Mouse (Mus musculus): Measurements from ENCODE around the gene Luzp1.
A peak's percentile ranks its signal among the peaks of the same experiment; 100 is the strongest.

Luzp1 gene

DNA sequence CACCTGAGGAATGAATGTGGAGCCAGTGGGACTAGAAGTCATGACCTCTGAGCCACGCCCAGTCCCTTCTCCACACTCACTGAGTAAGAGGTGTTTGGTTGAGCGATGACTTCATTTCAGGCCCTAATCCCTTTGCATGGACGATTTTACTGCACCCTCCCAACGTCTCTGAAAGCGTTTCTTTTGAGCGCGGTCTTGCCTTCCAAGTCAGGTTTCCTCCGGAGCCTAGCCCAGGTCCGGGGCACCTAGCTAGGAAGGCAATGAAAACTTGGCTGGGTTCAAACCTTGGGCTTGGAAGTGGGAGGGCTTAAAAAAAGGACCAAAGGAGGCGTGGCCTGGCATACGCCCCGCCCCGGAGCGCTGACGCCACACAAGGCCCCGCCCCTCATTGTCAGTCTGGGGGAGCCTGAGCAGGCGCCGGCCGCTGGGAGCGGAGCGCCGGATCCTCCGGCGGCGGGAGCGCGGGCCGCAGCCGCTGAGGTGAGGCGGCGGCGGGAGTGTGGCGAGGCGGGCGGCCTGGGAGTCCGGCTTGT is at the start of gene Luzp1:
TSS of gene Luzp1 (plus strand) at position 391 of the 533 bp plus-strand sequence.
- DNase-seq, result peak; percentile 75 to 78

DNA sequence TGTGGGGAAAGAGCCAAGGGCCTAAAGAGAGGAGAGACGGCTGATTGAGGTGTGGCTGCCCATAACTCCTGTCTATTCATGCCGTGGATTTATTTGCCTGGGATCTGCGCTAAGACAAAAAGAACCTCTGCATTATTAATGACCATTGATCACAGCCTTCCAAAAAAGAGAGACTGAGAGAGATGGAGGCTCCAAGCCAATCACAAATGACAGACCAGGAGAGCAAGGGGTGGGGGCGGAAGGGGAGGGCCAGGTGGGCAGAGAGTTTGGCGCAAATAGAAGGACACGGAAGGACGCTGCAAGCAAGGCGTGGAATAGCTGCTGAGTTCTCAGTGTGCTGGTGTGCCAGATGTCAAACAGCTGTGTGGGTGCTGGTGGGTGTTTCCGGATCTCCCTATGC is 46.3 kb upstream of the Luzp1 start, which contains the start of gene Htr1d:
TSS of gene Htr1d (plus strand) at position 301 of the 400 bp plus-strand sequence.
- DNase-seq, result no peak

DNA sequence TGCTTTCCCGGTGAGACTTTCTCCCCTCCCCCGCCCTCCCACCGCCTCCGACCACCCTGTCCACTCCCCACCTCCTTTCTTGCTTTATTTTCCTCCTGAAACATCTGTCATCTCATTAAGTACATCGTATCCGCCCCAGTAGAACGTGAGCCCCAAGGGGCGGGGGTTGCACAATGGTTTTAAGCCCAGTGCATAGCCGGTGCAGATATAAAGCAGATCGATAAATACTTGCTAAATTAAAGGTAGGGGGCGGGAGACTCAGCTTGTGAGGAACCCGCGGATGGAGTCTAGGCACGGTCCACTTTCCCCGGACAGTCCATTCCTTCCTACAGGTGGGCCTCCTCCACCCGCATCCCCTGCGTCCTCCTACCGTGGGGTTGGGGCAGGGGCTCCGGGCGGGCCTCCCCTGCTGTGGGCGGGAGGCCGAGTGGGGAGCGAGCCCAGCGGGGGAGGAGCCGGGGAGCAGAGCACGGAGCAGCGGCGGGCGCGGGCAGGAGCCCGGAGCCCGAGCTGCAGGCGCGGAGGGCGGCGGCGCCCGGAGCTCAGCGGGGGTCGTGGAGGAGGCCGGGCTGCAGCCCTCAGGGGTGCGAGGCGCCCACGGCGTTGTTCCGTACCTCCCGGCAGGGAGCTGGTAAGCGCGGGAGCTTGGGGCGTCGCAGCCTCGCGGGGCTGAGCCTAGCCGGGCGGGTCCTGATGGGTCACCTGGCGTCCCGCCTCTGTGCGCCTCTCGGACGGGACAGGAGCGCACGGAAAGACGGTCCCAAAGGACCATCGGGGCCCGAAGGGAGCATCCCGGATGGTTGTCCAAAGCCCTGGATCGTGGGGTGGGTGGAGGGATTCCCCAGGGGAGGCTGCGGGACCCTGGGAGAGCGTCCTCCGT is 45.2 kb upstream of the Luzp1 start:
- DNase-seq, result no peak

DNA sequence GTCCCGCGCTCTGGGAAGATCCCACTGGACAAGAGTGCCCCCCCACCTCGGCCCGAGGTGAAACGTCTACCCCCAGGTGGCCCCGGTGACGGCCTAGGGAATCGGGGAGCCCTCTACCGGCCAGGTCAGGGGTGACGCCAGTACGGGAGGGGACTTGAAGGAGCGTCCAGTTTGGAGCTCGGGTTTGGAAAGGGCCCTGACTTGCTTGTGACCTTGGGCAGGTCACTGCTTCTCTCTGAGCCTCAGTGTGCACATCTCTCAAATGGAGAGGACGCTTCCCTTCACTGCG is 44.6 kb upstream of the Luzp1 start:
- DNase-seq, result no peak

DNA sequence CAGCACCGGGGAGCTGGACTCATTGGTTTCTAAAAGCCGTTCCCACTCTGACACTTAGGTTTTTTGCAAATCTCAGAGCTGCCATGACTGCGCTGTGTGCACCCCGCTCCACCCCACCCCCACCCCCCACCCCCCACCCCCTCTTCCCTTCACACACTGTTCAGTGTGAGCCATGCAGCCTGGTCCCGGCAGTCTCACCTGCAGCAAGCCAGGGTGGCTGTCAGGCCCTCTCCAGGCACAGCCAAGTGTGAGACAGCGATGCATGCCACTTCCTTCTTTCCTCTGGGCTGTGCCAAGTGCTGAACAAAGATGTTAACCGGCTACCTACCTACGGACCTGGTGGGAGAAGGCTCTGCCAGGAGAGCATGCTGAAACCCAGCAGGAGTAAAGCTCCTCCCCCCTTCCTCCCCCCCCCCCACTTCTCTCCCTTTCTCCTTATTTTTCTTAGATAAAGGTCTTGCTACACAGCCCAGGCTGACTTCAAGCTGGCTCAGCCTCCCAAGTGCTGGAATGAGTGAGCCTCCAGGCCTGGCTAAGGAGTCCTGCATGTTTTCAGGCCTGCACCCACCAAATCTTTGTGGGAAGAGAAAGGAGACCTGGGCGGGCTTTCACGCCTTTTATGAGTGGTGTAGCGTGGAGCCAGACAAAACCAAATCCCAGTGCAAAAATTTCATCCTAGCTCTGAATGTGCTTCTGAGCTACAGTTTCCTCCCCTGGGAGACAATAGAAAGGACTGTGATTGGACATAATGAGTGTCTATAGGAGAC is 38.8 kb upstream of the Luzp1 start:
- DNase-seq, result no peak

DNA sequence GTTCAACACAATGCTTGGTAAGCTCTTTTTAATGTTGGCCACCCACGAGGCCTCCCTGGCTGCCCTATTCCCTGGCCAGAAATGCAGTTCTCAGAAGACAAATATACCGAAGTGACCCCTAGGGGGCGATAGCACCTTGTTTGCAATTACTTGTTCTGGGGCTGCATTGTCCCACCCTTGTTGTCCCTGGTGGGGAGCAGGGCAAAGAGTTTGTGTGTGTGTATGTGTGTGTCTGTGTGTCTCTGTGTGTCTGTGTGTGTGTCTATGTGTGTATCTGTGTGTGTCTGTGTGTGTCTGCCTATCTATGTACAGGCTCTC is 38.2 kb upstream of the Luzp1 start:
- peak in 1 of 2 experiments; percentile 12 for DNase-seq

DNA sequence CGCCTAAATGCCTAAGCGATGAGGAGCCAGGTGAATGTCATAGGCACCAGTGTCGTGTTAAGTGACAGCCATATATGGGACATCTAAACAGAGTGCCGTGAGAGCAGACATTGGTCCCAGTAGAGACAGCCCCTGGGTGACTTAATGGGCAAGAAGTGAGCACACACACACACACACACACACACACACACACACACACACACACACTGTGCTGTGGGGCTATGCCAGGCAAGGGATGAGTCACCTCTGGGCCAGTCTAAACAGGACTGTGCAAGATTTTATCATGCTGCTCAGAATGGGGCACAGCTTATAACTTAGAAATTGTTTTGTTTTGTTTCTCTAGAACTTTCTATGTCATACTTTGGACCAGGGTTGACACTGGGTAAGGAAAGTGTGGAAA is 35.5 kb upstream of the Luzp1 start:
- DNase-seq, result no peak

DNA sequence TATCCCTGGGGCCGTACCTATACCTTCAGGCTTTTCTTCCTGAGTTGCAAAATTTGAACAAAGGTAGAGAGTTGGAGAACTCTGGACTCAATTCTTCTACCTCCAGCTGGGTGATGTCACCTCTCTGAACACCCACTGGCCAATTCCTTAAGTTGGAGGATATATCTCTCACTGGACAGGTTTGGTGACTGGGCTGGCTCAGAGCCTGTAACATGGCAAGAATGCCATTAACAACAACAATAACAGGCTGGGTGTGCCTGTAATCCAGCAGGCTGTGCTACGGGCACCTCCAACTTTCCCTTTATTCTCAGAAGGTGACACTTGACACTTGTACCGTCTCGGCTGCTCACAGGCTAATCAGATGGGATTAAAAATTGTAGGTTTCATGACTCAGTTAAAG is 30.5 kb upstream of the Luzp1 start:
- DNase-seq, result no peak

DNA sequence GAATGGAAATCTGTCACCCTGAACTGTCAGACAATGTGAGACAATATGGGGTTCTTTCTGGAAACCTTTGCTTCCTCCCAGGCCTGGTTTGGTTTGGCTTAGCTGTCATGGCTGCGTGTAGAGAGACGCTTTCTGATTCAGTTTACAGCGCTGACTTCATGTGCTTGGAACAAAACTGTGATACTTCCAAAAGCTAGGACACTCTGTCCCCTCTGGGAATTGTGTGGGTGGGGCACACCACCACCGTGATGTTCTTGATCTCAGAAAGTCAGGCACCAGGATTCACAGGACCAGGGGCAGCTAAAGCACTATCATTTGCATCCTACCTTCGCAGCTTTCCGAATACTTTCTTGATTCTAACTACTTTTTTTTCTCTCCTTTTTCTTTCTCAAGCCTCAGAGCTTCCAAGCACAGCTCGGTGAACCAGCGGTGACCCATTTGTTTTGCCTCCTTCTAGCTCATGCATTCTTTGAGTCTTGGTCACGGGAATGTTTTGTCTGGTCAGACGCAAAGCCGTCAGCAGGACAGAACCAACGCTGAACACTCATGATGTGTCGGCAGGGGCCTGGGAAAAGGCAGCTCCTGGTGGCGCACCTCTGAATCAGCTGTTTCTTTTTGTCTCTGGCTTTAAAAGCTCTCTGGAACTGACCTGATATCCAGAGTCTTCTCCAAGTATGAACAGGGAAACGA is 28.1 kb upstream of the Luzp1 start:
- DNase-seq, result no peak

DNA sequence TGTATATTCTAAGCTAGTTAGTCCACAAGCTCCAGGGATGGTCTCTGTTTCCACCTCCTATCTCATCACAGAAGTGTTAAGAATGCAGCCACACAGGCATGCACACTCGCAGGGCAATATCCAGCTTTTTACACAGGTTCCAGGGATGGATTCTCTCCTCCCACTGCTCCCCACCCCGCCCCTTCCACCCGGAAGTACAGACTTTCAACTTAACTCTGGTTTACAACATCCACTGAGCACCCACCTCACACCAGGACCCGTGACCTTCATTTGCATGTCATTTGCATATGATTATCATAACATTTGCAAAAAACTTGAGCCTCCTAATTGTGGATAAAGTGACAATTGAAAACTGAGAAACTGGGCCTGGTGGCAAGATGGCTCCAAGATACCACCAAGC is 25.0 kb upstream of the Luzp1 start:
- no peak for DNase-seq

DNA sequence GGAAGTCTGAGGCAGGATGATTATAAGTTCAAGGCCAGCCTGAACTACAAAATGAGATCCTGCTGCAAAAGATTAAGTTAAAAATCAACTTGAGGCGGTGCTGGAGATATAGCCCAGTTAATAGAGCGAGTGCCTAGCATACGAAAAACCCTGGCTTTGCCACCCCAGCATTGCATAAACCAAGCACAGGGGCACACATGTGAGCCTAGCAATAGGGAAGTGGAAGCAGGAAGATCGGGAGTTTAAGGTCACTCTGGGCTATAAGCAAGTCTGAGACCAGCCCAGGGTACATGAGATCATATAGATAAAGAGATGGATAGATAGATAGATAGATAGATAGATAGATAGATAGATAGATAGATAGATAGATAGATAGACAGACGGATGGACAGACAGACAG is 19.8 kb upstream of the Luzp1 start:
- DNase-seq, result no peak

DNA sequence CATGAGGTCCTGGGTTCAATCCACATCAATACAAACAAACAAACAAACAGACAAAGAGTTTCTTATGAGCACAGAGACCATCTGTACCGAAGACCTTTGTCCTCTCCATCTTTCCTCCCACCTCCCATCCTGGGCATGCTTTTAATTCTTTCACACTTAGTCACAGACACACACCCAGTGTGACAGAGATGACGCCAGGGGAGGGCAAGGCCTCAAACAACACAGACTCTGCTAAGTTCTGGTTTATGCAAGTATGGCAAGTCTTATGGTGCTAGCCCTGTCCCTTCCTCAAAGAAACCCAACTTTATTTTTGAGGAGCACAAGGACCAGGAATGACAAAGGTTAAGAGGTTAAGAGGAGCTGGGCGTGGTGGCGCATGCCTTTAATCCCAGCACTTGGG is 19.3 kb upstream of the Luzp1 start:
- DNase-seq, result no peak

DNA sequence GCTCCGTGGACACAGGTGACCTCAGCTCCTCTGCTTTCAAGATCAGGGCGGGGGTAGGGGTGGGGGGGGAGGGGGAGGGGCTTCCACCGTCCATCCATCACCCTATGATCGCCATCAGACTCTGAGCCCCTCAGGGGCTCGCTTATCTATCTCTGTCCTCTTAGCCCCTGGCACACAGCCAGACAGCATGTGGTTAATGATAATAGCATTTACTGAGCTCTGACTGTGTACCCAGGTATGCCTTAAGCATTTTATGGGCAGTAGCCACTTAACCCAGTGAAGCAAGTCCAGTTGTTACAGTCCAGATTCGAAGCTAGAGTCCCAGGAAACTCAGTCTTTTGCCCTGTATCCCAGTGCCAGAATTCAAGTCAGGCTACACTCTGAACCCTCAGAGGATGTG is 18.0 kb upstream of the Luzp1 start:
- DNase-seq, result no peak

DNA sequence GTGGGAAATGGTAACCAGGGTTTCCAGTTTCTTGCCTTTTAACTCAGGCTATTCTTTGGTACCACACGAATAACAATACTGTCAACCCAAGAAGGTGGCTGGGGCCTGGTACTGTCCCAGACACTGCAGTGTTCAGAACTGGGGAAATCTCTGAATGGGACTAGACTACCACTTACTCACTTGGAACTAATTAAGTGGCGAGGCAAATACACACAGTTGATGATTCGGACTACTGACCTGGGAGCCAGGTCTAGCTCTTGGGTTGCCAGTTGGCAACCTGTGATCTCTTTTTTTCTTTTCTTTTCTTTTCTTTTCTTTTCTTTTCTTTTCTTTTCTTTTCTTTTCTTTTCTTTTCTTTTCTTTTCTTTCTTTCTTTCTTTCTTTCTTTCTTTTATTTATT is 17.3 kb upstream of the Luzp1 start:
- DNase-seq, result no peak

DNA sequence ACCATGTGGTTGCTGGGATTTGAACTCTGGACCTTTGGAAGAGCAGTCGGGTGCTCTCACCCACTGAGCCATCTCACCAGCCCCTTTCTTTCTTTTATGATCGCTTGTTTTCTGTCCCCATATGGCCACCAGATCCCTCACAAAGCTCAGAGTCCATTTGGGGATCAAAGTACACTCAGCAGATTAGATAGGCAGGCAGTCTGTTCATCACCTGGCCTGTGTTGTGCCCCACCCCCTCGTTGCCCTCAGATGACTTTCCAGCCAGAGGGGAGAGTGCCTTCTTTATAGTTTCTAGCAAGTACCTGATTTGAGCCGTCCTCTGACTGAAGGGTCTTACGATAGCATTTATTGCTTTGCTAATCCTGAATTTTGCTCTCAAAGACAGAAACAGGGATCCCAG is 16.8 kb upstream of the Luzp1 start:
- DNase-seq, result no peak

DNA sequence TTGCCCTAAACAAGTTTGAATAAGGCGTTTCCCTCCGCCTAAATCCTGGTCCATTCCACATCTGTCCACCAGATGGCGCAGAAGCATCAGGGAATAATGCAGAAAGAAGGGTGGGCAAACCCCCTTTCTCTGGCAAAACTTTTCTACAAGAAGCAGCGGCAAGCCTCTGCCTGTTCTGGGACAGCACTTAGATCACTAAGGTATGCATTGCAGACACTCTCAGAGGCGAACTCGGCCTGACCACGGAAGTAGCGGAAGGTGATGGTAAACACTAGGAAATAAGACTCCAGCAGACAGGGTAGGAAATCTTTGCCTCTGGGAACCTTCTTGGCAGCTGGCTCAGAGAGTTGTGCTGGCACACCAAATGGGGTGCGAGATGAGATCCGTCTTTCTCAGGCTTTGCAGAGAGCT is 14.7 kb upstream of the Luzp1 start:
- peak in 1 of 2 experiments; percentile 35 for DNase-seq

DNA sequence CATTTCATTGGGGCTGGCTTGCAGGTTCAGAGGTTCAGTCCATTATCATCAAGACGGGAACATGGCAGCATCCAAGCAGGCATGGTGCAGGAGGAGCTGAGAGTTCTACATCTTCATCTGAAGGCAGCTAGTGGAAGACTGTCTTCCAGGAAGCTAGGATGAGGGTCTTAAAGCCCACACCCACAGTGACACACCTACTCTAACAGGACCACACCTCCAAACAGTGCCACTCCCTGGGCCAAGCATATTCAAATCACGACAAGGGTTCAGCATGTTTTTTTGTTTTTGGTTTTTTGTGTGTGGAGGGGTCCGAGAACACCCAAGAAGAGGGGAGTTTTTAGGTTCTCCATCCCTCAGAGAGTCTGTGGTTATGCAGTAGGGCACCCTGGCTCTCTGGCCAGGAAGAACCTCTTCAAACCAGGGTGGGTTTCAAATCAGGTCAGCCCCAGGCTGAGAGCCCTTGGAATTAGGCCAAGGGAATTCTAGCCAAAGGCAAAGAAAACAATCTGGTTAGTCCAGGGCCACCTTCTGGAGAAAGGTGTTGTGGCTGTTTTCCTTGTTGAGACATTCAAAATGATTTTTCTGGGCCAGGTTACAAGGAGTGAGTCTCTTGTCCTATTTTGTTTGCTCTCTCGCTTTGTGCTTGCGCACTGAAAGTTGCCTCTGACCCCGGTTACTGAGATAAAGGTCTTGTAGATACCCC is 12.9 kb upstream of the Luzp1 start:
- no peak for DNase-seq

DNA sequence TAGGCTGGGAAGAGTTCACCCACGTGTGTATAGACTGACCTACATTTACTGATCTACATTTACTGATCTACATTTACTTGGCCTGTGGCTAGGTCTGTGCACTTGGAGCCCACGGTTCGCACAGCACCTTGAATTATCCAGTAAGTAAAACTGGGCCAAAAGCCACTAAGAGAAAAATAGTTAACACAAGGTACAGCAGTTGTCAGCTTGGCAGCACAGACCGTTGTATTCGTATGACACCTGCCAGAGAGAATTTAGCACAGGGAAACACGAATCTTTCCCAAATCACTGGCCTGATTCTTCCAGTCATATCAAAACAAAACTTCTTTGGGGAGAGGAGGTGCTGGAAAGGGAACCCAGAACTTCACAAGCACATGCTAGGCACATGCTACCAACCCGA is 11.3 kb upstream of the Luzp1 start:
- DNase-seq, result no peak

DNA sequence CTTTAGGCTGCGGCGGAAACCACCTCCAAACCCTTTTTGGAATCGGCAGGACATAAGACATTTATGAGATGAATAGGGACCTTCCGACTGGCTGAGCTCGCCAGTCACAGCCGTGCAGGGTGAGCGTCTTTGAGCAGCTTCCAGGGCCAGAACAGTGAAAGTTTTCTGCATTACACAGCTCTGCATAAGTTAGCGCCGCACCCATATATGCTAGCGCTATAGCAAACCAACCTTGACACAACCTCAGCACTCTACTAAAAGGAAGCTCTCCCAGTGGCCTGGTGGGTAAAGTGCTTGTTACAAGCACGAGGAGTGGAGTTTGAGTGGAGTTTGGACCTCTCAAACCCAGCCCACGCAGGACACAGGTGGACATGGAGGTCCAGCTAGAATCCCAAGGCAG is 10.4 kb upstream of the Luzp1 start:
- no peak for DNase-seq

DNA sequence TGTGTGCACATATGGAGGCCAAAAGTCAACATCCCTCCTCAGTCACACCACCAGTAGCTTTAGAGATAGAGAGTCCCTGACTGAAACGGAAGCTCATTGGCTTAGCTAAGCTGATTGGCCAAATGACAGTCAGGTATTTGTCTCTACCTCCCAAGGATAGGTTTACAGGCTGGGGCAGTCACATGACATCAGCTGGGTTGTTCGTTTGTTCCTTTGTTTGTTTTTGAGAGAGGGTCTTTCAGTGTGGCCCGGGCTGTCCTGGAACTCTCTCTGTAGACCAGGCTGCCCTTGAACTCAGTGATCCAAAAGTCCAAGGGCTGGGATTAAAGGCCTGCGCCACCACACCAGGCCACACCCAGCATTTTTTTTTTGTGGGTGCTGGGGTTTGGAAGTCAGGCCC is 8.4 kb upstream of the Luzp1 start:
- no peak for DNase-seq

DNA sequence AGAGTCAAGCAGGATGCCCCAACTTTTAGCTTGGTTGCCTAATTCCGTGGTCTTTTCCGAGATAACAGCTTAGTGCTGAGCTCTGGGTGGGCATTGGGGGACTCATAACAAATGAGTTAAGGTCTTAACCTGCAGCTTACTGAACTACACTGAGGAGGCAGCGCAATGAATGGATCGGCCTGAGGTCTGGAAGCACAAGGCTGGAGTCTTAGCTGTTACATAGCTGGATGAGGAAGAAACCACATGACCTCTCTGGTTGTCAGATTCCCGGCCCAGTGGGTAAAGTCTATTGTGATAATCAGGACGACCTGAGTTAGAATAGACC is 7.8 kb upstream of the Luzp1 start:
- no peak for DNase-seq

DNA sequence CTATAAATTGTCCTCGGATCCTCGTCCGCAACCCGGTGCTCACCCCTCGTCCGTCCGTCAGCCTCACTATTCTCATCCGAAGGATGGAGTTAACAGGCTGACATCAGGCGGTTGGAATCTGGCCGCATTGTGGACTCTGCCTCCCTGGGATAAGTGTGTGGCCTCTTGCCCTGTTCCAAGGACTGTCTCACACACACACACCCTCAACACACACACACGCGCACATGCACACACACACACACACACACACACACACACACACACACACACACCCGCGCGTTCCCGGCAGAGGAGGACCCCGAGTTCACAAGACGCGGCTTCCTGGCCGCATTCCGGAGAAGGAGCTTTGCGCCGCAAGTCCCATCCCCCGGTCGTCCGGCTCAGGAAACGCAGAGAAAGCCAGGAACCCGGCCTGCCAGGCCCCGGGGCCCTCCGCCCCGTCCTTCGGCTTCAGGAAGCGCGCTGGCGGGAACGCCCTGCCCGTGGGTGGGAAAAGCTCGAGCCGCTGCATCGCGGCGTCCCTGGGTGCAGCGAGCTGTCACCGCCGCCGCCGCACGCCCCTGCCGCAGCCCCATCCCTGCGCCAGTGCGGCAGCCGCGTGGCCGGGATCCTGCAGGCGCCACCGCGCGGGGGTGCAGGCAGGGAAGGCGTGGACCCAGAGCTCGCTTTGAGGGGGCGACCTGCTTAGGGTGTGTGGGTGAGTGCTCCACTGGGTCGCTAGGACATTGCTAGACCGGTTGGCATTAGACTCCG is 7.3 kb upstream of the Luzp1 start, which contains the start of gene 6030445D17Rik:
TSS of gene 6030445D17Rik (plus strand) at position 165 of the 753 bp plus-strand sequence.
- peak in 1 of 2 experiments; percentile 13 for DNase-seq

Data from thymus, adult 18-20 months (tissue).